Mouse (Mus musculus): Measurements from ENCODE around the gene Atp2c2. TPM values are rescaled to one million over a fixed set of nuclear protein-coding genes. Genes with fewer than 3 reads are reported as not detected.

Atp2c2 gene
- total RNA-seq, 2 experiments from 2014 or later: not detected

GRCm38 (mm10) chr8:119697163-119697562 is 2.6 kb upstream of the Atp2c2 start:
- no peak for DNase-seq
- intact Hi-C loops (cut with DNase I): loop anchor here (10.0 kb wide), 1 partner anchor 228 kb away; no protein-coding TSS in a partner anchor

GRCm38 (mm10) chr8:119698960-119699359 is 849 bp upstream of the Atp2c2 start:
- peak; percentile 60 to 75 for DNase-seq
- intact Hi-C loops (cut with DNase I): loop anchor here (1.0 to 10.0 kb wide), 3 partner anchors 46 to 226 kb away; no protein-coding TSS in a partner anchor

GRCm38 (mm10) chr8:119702965-119703364 is 3.2 kb downstream of the Atp2c2 start:
- intact Hi-C loops (cut with DNase I): no loop called here
- no peak for DNase-seq

GRCm38 (mm10) chr8:119707146-119707545 is 7.3 kb downstream of the Atp2c2 start:
- no peak for DNase-seq
- intact Hi-C loops (cut with DNase I): no loop called here

- DNase-seq: no peak
- intact Hi-C loops (cut with DNase I): no loop called here
These were observed 8.7 kb downstream of the Atp2c2 start for GRCm38 (mm10) chr8:119708471-119708870.

- DNase-seq: peak; percentile 52 to 57
These were observed 9.3 kb downstream of the Atp2c2 start for GRCm38 (mm10) chr8:119708878-119709702.

GRCm38 (mm10) chr8:119709703-119710093 is 9.9 kb downstream of the Atp2c2 start:
- DNase-seq: no peak
- intact Hi-C loops (cut with DNase I): no loop called here

More at GRCm38 (mm10) chr8:119708878-119709702, 9.3 kb downstream of the Atp2c2 start:
- intact Hi-C loops (cut with DNase I): no loop called here

- peak in 1 of 2 experiments; percentile 46 for DNase-seq
- intact Hi-C loops (cut with DNase I): no loop called here
These were observed 12.4 kb downstream of the Atp2c2 start for GRCm38 (mm10) chr8:119712226-119712625.

- intact Hi-C loops (cut with DNase I): no loop called here
- DNase-seq: no peak
These were observed 13.6 kb downstream of the Atp2c2 start for GRCm38 (mm10) chr8:119713421-119713820.

GRCm38 (mm10) chr8:119715221-119715620 is 15.4 kb downstream of the Atp2c2 start:
- peak; percentile 55 to 57 for DNase-seq
- intact Hi-C loops (cut with DNase I): no loop called here

GRCm38 (mm10) chr8:119716730-119717299 is 17.0 kb downstream of the Atp2c2 start:
- DNase-seq: no peak
- intact Hi-C loops (cut with DNase I): no loop called here

GRCm38 (mm10) chr8:119717765-119718164 is 18.0 kb downstream of the Atp2c2 start:
- peak in 1 of 2 experiments; percentile 44 for DNase-seq
- intact Hi-C loops (cut with DNase I): no loop called here

- intact Hi-C loops (cut with DNase I): no loop called here
- DNase-seq: no peak
These were observed 19.2 kb downstream of the Atp2c2 start for GRCm38 (mm10) chr8:119719011-119719501.

- no peak for DNase-seq
- intact Hi-C loops (cut with DNase I): no loop called here
These were observed 22.5 kb downstream of the Atp2c2 start for GRCm38 (mm10) chr8:119722348-119722747.

- intact Hi-C loops (cut with DNase I): no loop called here
These were observed 23.9 kb downstream of the Atp2c2 start for GRCm38 (mm10) chr8:119723676-119724075.

GRCm38 (mm10) chr8:119724596-119724995 is 24.8 kb downstream of the Atp2c2 start:
- intact Hi-C loops (cut with DNase I): no loop called here
- no peak for DNase-seq

More at GRCm38 (mm10) chr8:119723676-119724075, 23.9 kb downstream of the Atp2c2 start:
- no peak for DNase-seq

GRCm38 (mm10) chr8:119727093-119727492 is 27.3 kb downstream of the Atp2c2 start:
- DNase-seq: no peak
- intact Hi-C loops (cut with DNase I): no loop called here

- intact Hi-C loops (cut with DNase I): no loop called here
- DNase-seq: no peak
These were observed 28.6 kb downstream of the Atp2c2 start for GRCm38 (mm10) chr8:119728351-119728895.

GRCm38 (mm10) chr8:119732072-119732471 is 32.3 kb downstream of the Atp2c2 start:
- intact Hi-C loops (cut with DNase I): no loop called here
- DNase-seq: no peak

GRCm38 (mm10) chr8:119736348-119736917 is 36.6 kb downstream of the Atp2c2 start:
- no peak for DNase-seq
- intact Hi-C loops (cut with DNase I): no loop called here
